Mouse (Mus musculus): ENCODE results near the gene Tjp2.

The Tjp2 gene

GRCm38 (mm10) chr19:24064348-24064895 lies 160.4 kb downstream of the Tjp2 start:
- DNase-seq (ENCODE audit: low read depth, low spot score): no peak

GRCm38 (mm10) chr19:24063585-24063984 lies 161.2 kb downstream of the Tjp2 start:
- DNase-seq (ENCODE audit: low read depth, low spot score): no peak

- DNase-seq (ENCODE audit: low read depth, low spot score): no peak
These were observed 166.0 kb downstream of the Tjp2 start for GRCm38 (mm10) chr19:24058851-24059250.

GRCm38 (mm10) chr19:24058021-24058420 lies 166.8 kb downstream of the Tjp2 start:
- DNase-seq (ENCODE audit: low read depth, low spot score): no peak

GRCm38 (mm10) chr19:24056880-24057279 lies 167.9 kb downstream of the Tjp2 start:
- no peak for DNase-seq (ENCODE audit: low read depth, low spot score)

GRCm38 (mm10) chr19:24054904-24055303 lies 169.9 kb downstream of the Tjp2 start:
- DNase-seq (ENCODE audit: low read depth, low spot score): no peak

- no peak for DNase-seq (ENCODE audit: low read depth, low spot score)
These were observed 170.6 kb downstream of the Tjp2 start for GRCm38 (mm10) chr19:24054265-24054664.

- DNase-seq (ENCODE audit: low read depth, low spot score): no peak
These were observed 174.3 kb downstream of the Tjp2 start for GRCm38 (mm10) chr19:24050514-24050913.

GRCm38 (mm10) chr19:24049329-24049728 lies 175.5 kb downstream of the Tjp2 start:
- no peak for DNase-seq (ENCODE audit: low read depth, low spot score)

GRCm38 (mm10) chr19:24046395-24046993 lies 178.3 kb downstream of the Tjp2 start:
- no peak for DNase-seq (ENCODE audit: low read depth, low spot score)

All from forelimb bud, embryonic 11.5 days (tissue).